Mouse (Mus musculus) heart, embryonic 10.5 days (tissue): ENCODE measurements around the gene Tbc1d9b. TPM values are rescaled to one million over a fixed set of nuclear protein-coding genes. Genes with fewer than 3 reads are reported as not detected.
A peak's percentile ranks its signal among the peaks of the same experiment; 100 is the strongest.
"Not testable (repeated sequence)": the region's sequence is repeated elsewhere in the genome, so short reads cannot be mapped to it uniquely, and the experiment has no call there.

Experiments
- DNase-seq: peaks from one replicate; pipeline ENCODE4 v3.0.0-alpha.2; 2017; ENCODE audit warnings: low spot score
- H3K27ac ChIP-seq: fragments of 300-500 bp; sonication (generic); 2 replicates; pipeline ENCODE4 v1.5.1; 2016; ENCODE audit warnings: mild to moderate bottlenecking
- H3K27me3 ChIP-seq: fragments of 300-500 bp; sonication (generic); 2 replicates; pipeline ENCODE4 v1.6.1; 2016; ENCODE audit warnings: mild to moderate bottlenecking; ENCODE audit not compliant: poor library complexity, insufficient read depth, severe bottlenecking
- H3K36me3 ChIP-seq: fragments of 300-500 bp; sonication (generic); 2 replicates; pipeline ENCODE4 v1.6.1; 2016; ENCODE audit warnings: mild to moderate bottlenecking, moderate library complexity
- H3K4me1 ChIP-seq: fragments of 300-500 bp; sonication (generic); 2 replicates; pipeline ENCODE4 v1.6.1; 2016; ENCODE audit warnings: mild to moderate bottlenecking
- H3K4me3 ChIP-seq: fragments of 300-500 bp; sonication (generic); 2 replicates; pipeline ENCODE4 v1.5.1; 2016; ENCODE audit warnings: mild to moderate bottlenecking, moderate library complexity
- H3K9me3 ChIP-seq: fragments of 300-500 bp; sonication (generic); 2 replicates; pipeline ENCODE4 v1.6.1; 2016; ENCODE audit warnings: mild to moderate bottlenecking, moderate library complexity
- whole genome bisulfite sequencing: fragments of 180-500 bp; shearing (Covaris S2); methylation state at CpG from one replicate; pipeline ENCODE4 v1.1.7; 2016; 5-methylcytosine and 5-hydroxymethylcytosine counted together
- polyA plus RNA-seq: library from polyadenylated mRNA; unstranded; fragments of >200 nt; fragmentation: Nextera tagmentation; extraction: Ambion mirVana; gene quantifications from 2 replicates; pipeline ENCODE4 v1.2.1, GENCODE M21; 2016

The Tbc1d9b gene
- polyA plus RNA-seq, 1 experiment from 2014 or later = 29.5 TPM

- H3K4me1 ChIP-seq = peaks cover 6% of the 10 kb centered on the region; the same call in 1 of the 2 replicates
- no peaks in the 10 kb centered on the region for H3K27me3 ChIP-seq
- no peak overlapping the region for H3K4me3 ChIP-seq
- H3K9me3 ChIP-seq = no peaks in the 10 kb centered on the region
- no peak overlapping the region for H3K27ac ChIP-seq
- 90% methylated on average over 3 of the region's 3 CpGs for WGBS
- DNase-seq = no peak
- peaks cover 66% of the 10 kb centered on the region for H3K36me3 ChIP-seq
Measured at GRCm38 (mm10) chr11:50162338-50163050, 31.3 kb downstream of the Tbc1d9b start.

DNA sequence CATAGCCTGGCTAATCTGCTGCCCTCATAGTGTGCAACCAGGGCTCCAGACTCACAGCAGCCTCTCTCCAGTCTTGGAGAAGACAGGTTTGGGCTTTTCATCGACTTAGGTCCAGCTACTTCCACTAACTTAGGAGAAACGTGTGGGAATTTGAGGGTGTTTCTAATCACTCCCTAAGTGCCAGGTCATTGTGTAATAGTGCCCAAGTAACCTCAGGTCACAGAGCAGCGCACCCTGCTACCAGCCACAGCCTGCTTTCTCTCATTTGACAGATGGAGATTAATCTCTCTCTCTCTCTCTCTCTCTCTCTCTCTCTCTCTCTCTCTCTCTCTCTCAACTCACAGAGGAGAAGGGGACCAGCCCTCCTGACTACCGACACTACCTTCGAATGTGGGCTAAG lies 37.2 kb downstream of the Tbc1d9b start:
- Histone ChIP-seq H3K4me3 (no peak overlapping the region), H3K4me1 (no peaks in the 10 kb centered on the region), H3K27ac (no peak overlapping the region), H3K9me3 (no peaks in the 10 kb centered on the region), H3K36me3 (peaks cover 60% of the 10 kb centered on the region), H3K27me3 (no peaks in the 10 kb centered on the region)
- DNase-seq = no peak
- WGBS = 84% methylated on average over 5 of the region's 5 CpGs

DNA sequence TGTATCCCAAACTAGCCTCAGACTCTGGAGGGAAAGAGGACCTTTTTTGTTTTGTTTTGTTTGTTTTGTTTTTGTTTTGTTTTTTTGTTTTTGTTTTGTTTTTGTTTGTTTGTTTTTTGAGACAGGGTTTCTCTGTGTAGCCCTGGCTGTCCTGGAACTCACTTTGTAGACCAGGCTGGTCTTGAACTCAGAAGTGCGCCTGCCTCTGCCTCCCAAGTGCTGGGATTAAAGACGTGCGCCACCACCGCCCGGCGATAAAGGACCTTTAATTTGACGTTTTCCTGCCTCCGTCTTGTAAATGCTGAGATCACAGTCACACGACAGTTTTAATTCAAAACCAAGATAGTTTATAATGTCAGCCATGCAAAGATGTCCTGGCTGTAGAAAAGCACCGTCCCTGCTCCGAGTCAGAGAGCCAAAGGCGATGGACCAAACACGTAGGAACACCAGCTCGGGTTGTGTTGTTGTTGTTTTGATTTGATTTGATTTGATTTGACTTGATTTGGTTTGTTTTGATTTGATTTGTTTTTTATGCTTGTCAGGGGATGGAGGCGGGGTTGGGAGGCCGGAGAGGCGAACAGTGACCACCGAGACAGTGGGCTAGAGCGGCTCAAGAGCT lies 43.0 kb downstream of the Tbc1d9b start, which contains the start of gene Mrnip:
Gene Mrnip, plus strand, starts transcription at position 334 of the 619 bp plus-strand sequence.
- not testable (repeated sequence) for H3K9me3 ChIP-seq, H3K27me3 ChIP-seq, DNase-seq
- peaks cover 46% of the 10 kb centered on the region for H3K36me3 ChIP-seq
- WGBS = 5% methylated on average over 19 of the region's 19 CpGs
- peak within 1 kb of the TSS; percentile 88 for H3K27ac ChIP-seq
- H3K4me1 ChIP-seq = peaks cover 30% of the 10 kb centered on the region
- peak within 1 kb of the TSS; percentile 81 for H3K4me3 ChIP-seq

GRCm38 (mm10) chr11:50174730-50175187 lies 43.6 kb downstream of the Tbc1d9b start:
- no peaks in the 10 kb centered on the region for H3K27me3 ChIP-seq
- H3K4me1 ChIP-seq = peaks cover 35% of the 10 kb centered on the region
- under 1% methylated on average over 27 of the region's 27 CpGs for WGBS
- H3K36me3 ChIP-seq = peaks cover 41% of the 10 kb centered on the region
- peak; percentile 99 for DNase-seq
- H3K9me3 ChIP-seq = no peaks in the 10 kb centered on the region
- peak overlapping the region; percentile 81 for H3K4me3 ChIP-seq
- H3K27ac ChIP-seq = peak overlapping the region; percentile 88

GRCm38 (mm10) chr11:50176351-50176750 lies 45.2 kb downstream of the Tbc1d9b start:
- Histone ChIP-seq H3K36me3 (peaks cover 29% of the 10 kb centered on the region), H3K27me3 (no peaks in the 10 kb centered on the region), H3K27ac (no peak overlapping the region), H3K4me1 (peaks cover 35% of the 10 kb centered on the region), H3K4me3 (no peak overlapping the region), H3K9me3 (no peaks in the 10 kb centered on the region)
- no peak for DNase-seq
- 85% methylated on average over 3 of the region's 3 CpGs for WGBS

GRCm38 (mm10) chr11:50177111-50177510 lies 45.9 kb downstream of the Tbc1d9b start:
- Histone ChIP-seq H3K4me1 (peaks cover 35% of the 10 kb centered on the region), H3K27ac (no peak overlapping the region), H3K4me3 (no peak overlapping the region), H3K9me3 (no peaks in the 10 kb centered on the region), H3K27me3 (no peaks in the 10 kb centered on the region), H3K36me3 (peaks cover 23% of the 10 kb centered on the region)
- no peak for DNase-seq
- 81% methylated on average over 6 of the region's 6 CpGs for WGBS

- Histone ChIP-seq H3K4me1 (peaks cover 46% of the 10 kb centered on the region), H3K36me3 (peaks cover 25% of the 10 kb centered on the region), H3K27ac (peak overlapping the region; percentile 44; the same call in 1 of the 2 replicates), H3K9me3 (no peaks in the 10 kb centered on the region), H3K27me3 (no peaks in the 10 kb centered on the region), H3K4me3 (no peak overlapping the region)
- WGBS = 73% methylated on average over 5 of the region's 5 CpGs
- DNase-seq = no peak
Measured at GRCm38 (mm10) chr11:50178532-50179488, 47.6 kb downstream of the Tbc1d9b start.

- 73% methylated on average over 6 of the region's 6 CpGs for WGBS
- peaks cover 25% of the 10 kb centered on the region for H3K36me3 ChIP-seq
Measured at GRCm38 (mm10) chr11:50180478-50181231, 49.5 kb downstream of the Tbc1d9b start.

DNA sequence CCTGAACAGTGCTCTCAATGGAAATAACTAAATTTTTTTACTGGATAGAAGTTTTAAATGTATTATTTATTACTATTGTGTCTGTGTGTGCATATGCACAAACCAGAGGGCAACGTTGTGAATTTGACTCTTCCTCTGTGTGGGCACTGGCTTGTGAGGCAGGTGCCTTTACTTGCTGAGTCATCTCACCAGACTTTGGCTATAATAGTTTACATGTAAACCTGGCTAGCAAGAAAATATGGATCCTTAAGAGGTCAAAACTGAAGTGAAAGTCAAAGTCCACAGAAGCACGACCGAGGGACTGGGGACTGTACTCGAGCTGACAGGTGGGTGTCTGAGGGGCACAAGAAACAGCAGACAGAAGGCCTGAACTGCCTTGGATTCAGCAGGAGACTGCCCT lies 51.5 kb downstream of the Tbc1d9b start:
- H3K36me3 ChIP-seq = peaks cover 21% of the 10 kb centered on the region
- H3K9me3 ChIP-seq = no peaks in the 10 kb centered on the region
- H3K4me1 ChIP-seq = peaks cover 32% of the 10 kb centered on the region
- H3K27me3 ChIP-seq = no peaks in the 10 kb centered on the region
- H3K27ac ChIP-seq = peak overlapping the region; percentile 31; the same call in 1 of the 2 replicates
- no peak for DNase-seq
- H3K4me3 ChIP-seq = no peak overlapping the region
- 77% methylated on average over 4 of the region's 4 CpGs for WGBS

More at GRCm38 (mm10) chr11:50180478-50181231, 49.5 kb downstream of the Tbc1d9b start:
- Histone ChIP-seq H3K4me1 (peaks cover 42% of the 10 kb centered on the region), H3K4me3 (no peak overlapping the region), H3K27ac (no peak overlapping the region), H3K27me3 (no peaks in the 10 kb centered on the region), H3K9me3 (no peaks in the 10 kb centered on the region)
- no peak for DNase-seq

- peaks cover 15% of the 10 kb centered on the region for H3K4me1 ChIP-seq
- H3K27ac ChIP-seq = no peak overlapping the region
- H3K36me3 ChIP-seq = peaks cover 16% of the 10 kb centered on the region
- H3K27me3 ChIP-seq = no peaks in the 10 kb centered on the region
- no peaks in the 10 kb centered on the region for H3K9me3 ChIP-seq
- H3K4me3 ChIP-seq = no peak overlapping the region
- no peak for DNase-seq
- WGBS = 90% methylated on average over 3 of the region's 3 CpGs
Measured at GRCm38 (mm10) chr11:50184788-50185187, 53.6 kb downstream of the Tbc1d9b start.

- WGBS = 76% methylated on average over 7 of the region's 7 CpGs
- H3K27ac ChIP-seq = no peak overlapping the region
- DNase-seq = no peak
- no peaks in the 10 kb centered on the region for H3K27me3 ChIP-seq
- H3K9me3 ChIP-seq = no peaks in the 10 kb centered on the region
- H3K4me3 ChIP-seq = no peak overlapping the region
- peaks cover 9% of the 10 kb centered on the region for H3K4me1 ChIP-seq
- peaks cover 8% of the 10 kb centered on the region; the same call in 1 of the 2 replicates for H3K36me3 ChIP-seq
Measured at GRCm38 (mm10) chr11:50188682-50189081, 57.5 kb downstream of the Tbc1d9b start.

GRCm38 (mm10) chr11:50190362-50190761 lies 59.2 kb downstream of the Tbc1d9b start:
- 77% methylated on average over 4 of the region's 4 CpGs for whole genome bisulfite sequencing
- peaks cover 9% of the 10 kb centered on the region; the same call in 1 of the 2 replicates for H3K4me1 ChIP-seq
- DNase-seq = no peak
- no peak overlapping the region for H3K4me3 ChIP-seq
- no peaks in the 10 kb centered on the region for H3K9me3 ChIP-seq
- H3K27ac ChIP-seq = no peak overlapping the region
- H3K27me3 ChIP-seq = no peaks in the 10 kb centered on the region
- peaks cover 10% of the 10 kb centered on the region; the same call in 1 of the 2 replicates for H3K36me3 ChIP-seq
